Mouse (Mus musculus): ENCODE measurements around the gene Arl16. TPM values are rescaled to one million over a fixed set of nuclear protein-coding genes. Genes with fewer than 3 reads are reported as not detected.

The Arl16 gene
- polyA plus RNA-seq, 1 experiment from 2014 or later = 65.5 TPM

GRCm38 (mm10) chr11:120422651-120423568 is 44.5 kb downstream of the Arl16 start:
- no peak overlapping the region for H3K4me3 ChIP-seq (ENCODE audit: low read depth, low read length)
- peaks cover 60% of the 10 kb centered on the region for H3K36me3 ChIP-seq (ENCODE audit: control insufficient read depth, insufficient read depth, low read length)
- H3K27me3 ChIP-seq (ENCODE audit: control insufficient read depth, insufficient read depth, low read length) = no peaks in the 10 kb centered on the region
- no peak for ATAC-seq (ENCODE audit: low read depth)
- H3K27ac ChIP-seq (ENCODE audit: low read depth, low read length) = no peak overlapping the region
- 72% methylated on average over 13 of the region's 13 CpGs for WGBS
- H3K9ac ChIP-seq (replicated peaks; ENCODE audit: low read depth, low read length) = no peak overlapping the region
- H3K9me3 ChIP-seq (ENCODE audit: control insufficient read depth, low read length) = no peaks in the 10 kb centered on the region
- H3K4me1 ChIP-seq (ENCODE audit: control insufficient read depth, insufficient read depth, low read length) = no peaks in the 10 kb centered on the region; the same call in 1 of the 2 replicates
- H3K4me2 ChIP-seq (ENCODE audit: low read depth, low read length) = no peak overlapping the region

- 95% methylated on average over 1 of the region's 1 CpGs for WGBS
- H3K36me3 ChIP-seq (ENCODE audit: control insufficient read depth, insufficient read depth, low read length) = peaks cover 40% of the 10 kb centered on the region
- no peaks in the 10 kb centered on the region for H3K9me3 ChIP-seq (ENCODE audit: control insufficient read depth, low read length)
- no peaks in the 10 kb centered on the region; the same call in 1 of the 2 replicates for H3K4me1 ChIP-seq (ENCODE audit: control insufficient read depth, insufficient read depth, low read length)
- no peak overlapping the region for H3K27ac ChIP-seq (ENCODE audit: low read depth, low read length)
- H3K27me3 ChIP-seq (ENCODE audit: control insufficient read depth, insufficient read depth, low read length) = no peaks in the 10 kb centered on the region
- H3K4me2 ChIP-seq (ENCODE audit: low read depth, low read length) = no peak overlapping the region
- no peak for ATAC-seq (ENCODE audit: low read depth)
- no peak overlapping the region for H3K9ac ChIP-seq (replicated peaks; ENCODE audit: low read depth, low read length)
- H3K4me3 ChIP-seq (ENCODE audit: low read depth, low read length) = no peak overlapping the region
These were observed 48.8 kb downstream of the Arl16 start for GRCm38 (mm10) chr11:120418592-120418991.

GRCm38 (mm10) chr11:120417852-120418251 is 49.6 kb downstream of the Arl16 start:
- H3K4me2 ChIP-seq (ENCODE audit: low read depth, low read length) = no peak overlapping the region
- H3K9ac ChIP-seq (replicated peaks; ENCODE audit: low read depth, low read length) = no peak overlapping the region
- H3K4me3 ChIP-seq (ENCODE audit: low read depth, low read length) = no peak overlapping the region
- no peak overlapping the region for H3K27ac ChIP-seq (ENCODE audit: low read depth, low read length)
- H3K36me3 ChIP-seq (ENCODE audit: control insufficient read depth, insufficient read depth, low read length) = peaks cover 47% of the 10 kb centered on the region
- no peaks in the 10 kb centered on the region for H3K9me3 ChIP-seq (ENCODE audit: control insufficient read depth, low read length)
- no peaks in the 10 kb centered on the region for H3K27me3 ChIP-seq (ENCODE audit: control insufficient read depth, insufficient read depth, low read length)
- WGBS = 94% methylated on average over 7 of the region's 7 CpGs
- H3K4me1 ChIP-seq (ENCODE audit: control insufficient read depth, insufficient read depth, low read length) = no peaks in the 10 kb centered on the region
- no peak for ATAC-seq (ENCODE audit: low read depth)

Other genes starting within 250 kb of the Arl16 start
- gene Bahcc1, start 234.7 kb downstream of the Arl16 start, polyA plus RNA-seq (2014; fragmentation: Nextera tagmentation; extraction: Ambion mirVana) = 17.0 and 20.8 TPM in 2 replicates
- gene Actg1, start 119.1 kb downstream of the Arl16 start, polyA plus RNA-seq (2014; fragmentation: Nextera tagmentation; extraction: Ambion mirVana) = 4,176 and 4,177 TPM in 2 replicates
- gene Fscn2, start 106.1 kb downstream of the Arl16 start, polyA plus RNA-seq (2014; fragmentation: Nextera tagmentation; extraction: Ambion mirVana) = 0.63 and 1.7 TPM in 2 replicates
- 74.8 and 86.8 TPM in 2 replicates for gene Faap100, start 88.8 kb downstream of the Arl16 start, polyA plus RNA-seq (2014; fragmentation: Nextera tagmentation; extraction: Ambion mirVana)
- gene Nploc4, start 29.9 kb downstream of the Arl16 start, polyA plus RNA-seq (2014; fragmentation: Nextera tagmentation; extraction: Ambion mirVana) = 31.1 and 39.8 TPM in 2 replicates
- gene Tspan10, start 25.0 kb downstream of the Arl16 start, polyA plus RNA-seq (2014; fragmentation: Nextera tagmentation; extraction: Ambion mirVana) = not detected in 2 replicates
- 0.31 and 0.59 TPM in 2 replicates for gene Pde6g, start 14.1 kb downstream of the Arl16 start, polyA plus RNA-seq (2014; fragmentation: Nextera tagmentation; extraction: Ambion mirVana)
- 12.0 and 12.9 TPM in 2 replicates for gene Oxld1, start 9.5 kb downstream of the Arl16 start, polyA plus RNA-seq (2014; fragmentation: Nextera tagmentation; extraction: Ambion mirVana)
- 21.6 and 28.4 TPM in 2 replicates for gene Ccdc137, start 9.5 kb downstream of the Arl16 start, polyA plus RNA-seq (2014; fragmentation: Nextera tagmentation; extraction: Ambion mirVana)
- 131 and 135 TPM in 2 replicates for gene Mrpl12, start 17.0 kb upstream of the Arl16 start, polyA plus RNA-seq (2014; fragmentation: Nextera tagmentation; extraction: Ambion mirVana)
- 24.7 and 30.0 TPM in 2 replicates for gene Slc25a10, start 24.2 kb upstream of the Arl16 start, polyA plus RNA-seq (2014; fragmentation: Nextera tagmentation; extraction: Ambion mirVana)
- 0.19 and 0.22 TPM in 2 replicates for gene Gcgr, start 63.1 kb upstream of the Arl16 start, polyA plus RNA-seq (2014; fragmentation: Nextera tagmentation; extraction: Ambion mirVana)
- gene Mcrip1, start 82.1 kb upstream of the Arl16 start, polyA plus RNA-seq (2014; fragmentation: Nextera tagmentation; extraction: Ambion mirVana) = 248 and 267 TPM in 2 replicates
- not detected in 2 replicates for gene Ppp1r27, start 83.5 kb upstream of the Arl16 start, polyA plus RNA-seq (2014; fragmentation: Nextera tagmentation; extraction: Ambion mirVana)
- 248 and 330 TPM in 2 replicates for gene P4hb, start 105.6 kb upstream of the Arl16 start, polyA plus RNA-seq (2014; fragmentation: Nextera tagmentation; extraction: Ambion mirVana)
- 419 and 479 TPM in 2 replicates for gene Arhgdia, start 114.0 kb upstream of the Arl16 start, polyA plus RNA-seq (2014; fragmentation: Nextera tagmentation; extraction: Ambion mirVana)
- gene Alyref, start 130.8 kb upstream of the Arl16 start, polyA plus RNA-seq (2014; fragmentation: Nextera tagmentation; extraction: Ambion mirVana) = 191 and 222 TPM in 2 replicates
- gene Anapc11, start 130.8 kb upstream of the Arl16 start, polyA plus RNA-seq (2014; fragmentation: Nextera tagmentation; extraction: Ambion mirVana) = 209 and 236 TPM in 2 replicates
- gene Npb, start 140.9 kb upstream of the Arl16 start, polyA plus RNA-seq (2014; fragmentation: Nextera tagmentation; extraction: Ambion mirVana) = 1.3 TPM in 1 of 2 replicates, not detected in the other
- gene Pcyt2, start 150.3 kb upstream of the Arl16 start, polyA plus RNA-seq (2014; fragmentation: Nextera tagmentation; extraction: Ambion mirVana) = 170 and 187 TPM in 2 replicates
- gene Sirt7, start 157.6 kb upstream of the Arl16 start, polyA plus RNA-seq (2014; fragmentation: Nextera tagmentation; extraction: Ambion mirVana) = 42.8 and 48.2 TPM in 2 replicates
- 30.5 and 36.8 TPM in 2 replicates for gene Mafg, start 166.0 kb upstream of the Arl16 start, polyA plus RNA-seq (2014; fragmentation: Nextera tagmentation; extraction: Ambion mirVana)
- gene Pycr1, start 176.2 kb upstream of the Arl16 start, polyA plus RNA-seq (2014; fragmentation: Nextera tagmentation; extraction: Ambion mirVana) = 15.3 and 24.9 TPM in 2 replicates
- gene Myadml2, start 180.6 kb upstream of the Arl16 start, polyA plus RNA-seq (2014; fragmentation: Nextera tagmentation; extraction: Ambion mirVana) = 2.3 and 2.5 TPM in 2 replicates
- gene Notum, start 193.6 kb upstream of the Arl16 start, polyA plus RNA-seq (2014; fragmentation: Nextera tagmentation; extraction: Ambion mirVana) = 1.3 and 6.2 TPM in 2 replicates
- 137 and 141 TPM in 2 replicates for gene Aspscr1, start 205.4 kb upstream of the Arl16 start, polyA plus RNA-seq (2014; fragmentation: Nextera tagmentation; extraction: Ambion mirVana)
- gene Cenpx, start 246.1 kb upstream of the Arl16 start, polyA plus RNA-seq (2014; fragmentation: Nextera tagmentation; extraction: Ambion mirVana) = 87.6 and 95.8 TPM in 2 replicates
- 53.9 and 59.4 TPM in 2 replicates for gene Lrrc45, start 246.3 kb upstream of the Arl16 start, polyA plus RNA-seq (2014; fragmentation: Nextera tagmentation; extraction: Ambion mirVana)

All from neural tube, embryonic 14.5 days (tissue).